Mouse (Mus musculus) G1E (cell line): ENCODE measurements at regions not wholly inside any gene's neighbourhood (a gene's known extent, or its start where the extent isn't known, plus 50 kb on each side); places are given as distances from the start of the nearest gene placed in this dataset.

ENCODE experiments used
- CTCF ChIP-seq: IDR thresholded peaks from 2 replicates; pipeline ENCODE4 v1.5.1; 2012; ENCODE audit warnings: low read depth, low read length, inconsistent platforms, mixed read lengths
- GATA1 ChIP-seq: IDR thresholded peaks from 2 replicates; pipeline ENCODE4 v1.6.1; 2012; ENCODE audit warnings: borderline replicate concordance, low read length, inconsistent platforms, mixed read lengths
- GATA2 ChIP-seq: IDR thresholded peaks from 2 replicates; pipeline ENCODE4 v1.6.1; 2012; ENCODE audit warnings: low read depth, low read length, inconsistent platforms, borderline replicate concordance
- TAL1 ChIP-seq: conservative IDR thresholded peaks from 2 replicates; pipeline ENCODE4 v1.6.1; 2012; ENCODE audit warnings: low read depth, low read length, inconsistent platforms, mixed read lengths

- TF ChIP-seq CTCF: no peak
- no peak for TF ChIP-seq TAL1
- TF ChIP-seq GATA1: no peak
- no peak for TF ChIP-seq GATA2
Observed at GRCm38 (mm10) chr19:54616924-54617323, 510.1 kb downstream of the Gpam start.
